Mouse (Mus musculus) stomach, embryonic 15.5 days (tissue): ENCODE measurements around the gene Ifit3b. TPM values are rescaled to one million over a fixed set of nuclear protein-coding genes. Genes with fewer than 3 reads are reported as not detected.
"Not testable (repeated sequence)": the region's sequence is repeated elsewhere in the genome, so short reads cannot be mapped to it uniquely, and the experiment has no call there.

Experiments used
- ATAC-seq: fragments of 200-750 bp; cut with Nextera tagmentation; 2 replicates; pipeline ENCODE4 v1.8.0; 2017; ENCODE audit warnings: low read depth, moderate number of reproducible peaks, moderate TSS enrichment; ENCODE audit not compliant: insufficient read depth, low FRiP score
- H3K27ac ChIP-seq: fragments of 300-500 bp; sonication (generic); 2 replicates; pipeline ENCODE4 v1.5.1; 2015; ENCODE audit warnings: mild to moderate bottlenecking, inconsistent platforms
- H3K27me3 ChIP-seq: fragments of 300-500 bp; sonication (generic); replicated peaks from 2 replicates; pipeline ENCODE4 v1.6.1; 2015; ENCODE audit warnings: inconsistent platforms
- H3K36me3 ChIP-seq: fragments of 300-500 bp; sonication (generic); 2 replicates; pipeline ENCODE4 v1.6.1; 2015; ENCODE audit warnings: inconsistent platforms
- H3K4me1 ChIP-seq: fragments of 300-500 bp; sonication (generic); 2 replicates; pipeline ENCODE4 v1.6.1; 2015; ENCODE audit warnings: inconsistent platforms
- H3K4me2 ChIP-seq: fragments of 300-500 bp; sonication (generic); 2 replicates; pipeline ENCODE4 v1.6.1; 2015; ENCODE audit warnings: mild to moderate bottlenecking, inconsistent platforms
- H3K4me3 ChIP-seq: fragments of 300-500 bp; sonication (generic); replicated peaks from 2 replicates; pipeline ENCODE4 v1.5.1; 2015; ENCODE audit warnings: inconsistent platforms
- H3K9ac ChIP-seq: fragments of 300-500 bp; sonication (generic); 2 replicates; pipeline ENCODE4 v1.6.1; 2015; ENCODE audit warnings: inconsistent platforms
- H3K9me3 ChIP-seq: fragments of 300-500 bp; sonication (generic); 2 replicates; pipeline ENCODE4 v1.6.1; 2016; ENCODE audit warnings: inconsistent platforms
- WGBS: fragments of 180-500 bp; shearing (Covaris S2); methylation state at CpG from one replicate; pipeline ENCODE4 v1.1.7; 2015; 5-methylcytosine and 5-hydroxymethylcytosine counted together
- polyA plus RNA-seq: library from polyadenylated mRNA; unstranded; fragments of >200 nt; fragmentation: Nextera tagmentation; extraction: Ambion mirVana; gene quantifications from 2 replicates; pipeline ENCODE4 v1.2.1, GENCODE M21; 2015

Gene Ifit3b
- polyA plus RNA-seq, 1 experiment from 2014 or later = 0.13 TPM

- not testable (repeated sequence) for H3K9me3 ChIP-seq, H3K27ac ChIP-seq, ATAC-seq, H3K9ac ChIP-seq, H3K4me1 ChIP-seq, H3K27me3 ChIP-seq, H3K4me2 ChIP-seq, H3K36me3 ChIP-seq, H3K4me3 ChIP-seq
- 70% methylated on average over 8 of the region's 12 CpGs for WGBS
Measured at GRCm38 (mm10) chr19:34587898-34588692, 19.7 kb upstream of the Ifit3b start.

- no peak for ATAC-seq
- Histone ChIP-seq H3K27ac (no peak overlapping the region), H3K36me3 (no peaks in the 10 kb centered on the region), H3K4me3 (no peak overlapping the region), H3K4me1 (no peaks in the 10 kb centered on the region), H3K27me3 (no peaks in the 10 kb centered on the region), H3K4me2 (no peak overlapping the region), H3K9me3 (no peaks in the 10 kb centered on the region), H3K9ac (no peak overlapping the region)
Measured at GRCm38 (mm10) chr19:34588959-34589358, 18.8 kb upstream of the Ifit3b start.

GRCm38 (mm10) chr19:34593456-34593855 lies 14.3 kb upstream of the Ifit3b start:
- WGBS = 84% methylated on average over 2 of the region's 2 CpGs
- Histone ChIP-seq H3K4me2 (no peak overlapping the region), H3K9me3 (no peaks in the 10 kb centered on the region)

GRCm38 (mm10) chr19:34594523-34594922 lies 13.2 kb upstream of the Ifit3b start:
- H3K27ac ChIP-seq, H3K4me2 ChIP-seq, H3K4me1 ChIP-seq, H3K9ac ChIP-seq, ATAC-seq, H3K36me3 ChIP-seq, H3K9me3 ChIP-seq, H3K27me3 ChIP-seq, H3K4me3 ChIP-seq: not testable (repeated sequence)
- WGBS = 80% methylated on average over 3 of the region's 3 CpGs

More at GRCm38 (mm10) chr19:34593456-34593855, 14.3 kb upstream of the Ifit3b start:
- Histone ChIP-seq H3K27me3 (no peaks in the 10 kb centered on the region), H3K4me3 (no peak overlapping the region), H3K4me1 (no peaks in the 10 kb centered on the region), H3K27ac (no peak overlapping the region), H3K36me3 (no peaks in the 10 kb centered on the region), H3K9ac (no peak overlapping the region)
- ATAC-seq = no peak

- H3K4me3 ChIP-seq = no peak overlapping the region
- H3K9me3 ChIP-seq = no peaks in the 10 kb centered on the region
- no peaks in the 10 kb centered on the region for H3K27me3 ChIP-seq
- H3K36me3 ChIP-seq = no peaks in the 10 kb centered on the region
- no peaks in the 10 kb centered on the region for H3K4me1 ChIP-seq
- no peak overlapping the region for H3K27ac ChIP-seq
- no peak for ATAC-seq
- H3K4me2 ChIP-seq = no peak overlapping the region
- no peak overlapping the region for H3K9ac ChIP-seq
Measured at GRCm38 (mm10) chr19:34596811-34597210, 11.0 kb upstream of the Ifit3b start.

- Histone ChIP-seq H3K36me3 (no peaks in the 10 kb centered on the region), H3K27ac (no peak overlapping the region), H3K4me3 (no peak overlapping the region), H3K27me3 (no peaks in the 10 kb centered on the region), H3K9ac (no peak overlapping the region), H3K4me2 (no peak overlapping the region), H3K4me1 (no peaks in the 10 kb centered on the region), H3K9me3 (no peaks in the 10 kb centered on the region)
- WGBS = 80% methylated on average over 2 of the region's 2 CpGs
- no peak for ATAC-seq
Measured at GRCm38 (mm10) chr19:34598341-34598740, 9.4 kb upstream of the Ifit3b start.

GRCm38 (mm10) chr19:34599250-34599649 lies 8.5 kb upstream of the Ifit3b start:
- not testable (repeated sequence) for ATAC-seq, H3K9me3 ChIP-seq, H3K4me2 ChIP-seq, H3K4me3 ChIP-seq, H3K27me3 ChIP-seq, H3K27ac ChIP-seq, H3K9ac ChIP-seq, H3K36me3 ChIP-seq, H3K4me1 ChIP-seq

GRCm38 (mm10) chr19:34601888-34602287 lies 5.9 kb upstream of the Ifit3b start, which contains the start of gene Ifit1bl1:
Ifit1bl1 (minus strand) TSS chr19:34601956.
- not testable (repeated sequence) for H3K9ac ChIP-seq, H3K27ac ChIP-seq, H3K4me3 ChIP-seq, ATAC-seq, H3K36me3 ChIP-seq, H3K27me3 ChIP-seq, H3K4me2 ChIP-seq, H3K9me3 ChIP-seq, H3K4me1 ChIP-seq
- 38% methylated on average over 1 of the region's 1 CpGs for WGBS

GRCm38 (mm10) chr19:34605472-34605871 lies 2.3 kb upstream of the Ifit3b start:
- H3K27me3 ChIP-seq = no peaks in the 10 kb centered on the region
- H3K9ac ChIP-seq = no peak overlapping the region
- H3K4me3 ChIP-seq = no peak overlapping the region
- no peak overlapping the region for H3K27ac ChIP-seq
- no peaks in the 10 kb centered on the region for H3K36me3 ChIP-seq
- WGBS = 89% methylated on average over 3 of the region's 3 CpGs
- H3K4me2 ChIP-seq = no peak overlapping the region
- ATAC-seq = no peak
- no peaks in the 10 kb centered on the region for H3K4me1 ChIP-seq
- no peaks in the 10 kb centered on the region for H3K9me3 ChIP-seq

GRCm38 (mm10) chr19:34610118-34610517 lies 2.3 kb downstream of the Ifit3b start:
- not testable (repeated sequence) for H3K9ac ChIP-seq, H3K4me3 ChIP-seq, H3K36me3 ChIP-seq, H3K27me3 ChIP-seq, H3K4me2 ChIP-seq, ATAC-seq, H3K4me1 ChIP-seq, H3K27ac ChIP-seq, H3K9me3 ChIP-seq
- WGBS = 68% methylated on average over 3 of the region's 3 CpGs

GRCm38 (mm10) chr19:34612243-34613001 lies 4.7 kb downstream of the Ifit3b start:
- not testable (repeated sequence) for H3K4me3 ChIP-seq, H3K4me1 ChIP-seq, H3K27me3 ChIP-seq, H3K4me2 ChIP-seq, H3K9ac ChIP-seq, ATAC-seq, H3K36me3 ChIP-seq, H3K9me3 ChIP-seq, H3K27ac ChIP-seq
- 65% methylated on average over 5 of the region's 11 CpGs for WGBS

- H3K4me2 ChIP-seq = no peak overlapping the region
- no peak overlapping the region for H3K9ac ChIP-seq
- no peak for ATAC-seq
- H3K27ac ChIP-seq = no peak overlapping the region
- WGBS = 80% methylated on average over 5 of the region's 5 CpGs
- no peak overlapping the region for H3K4me3 ChIP-seq
- no peaks in the 10 kb centered on the region for H3K4me1 ChIP-seq
- no peaks in the 10 kb centered on the region for H3K9me3 ChIP-seq
- H3K27me3 ChIP-seq = no peaks in the 10 kb centered on the region
- no peaks in the 10 kb centered on the region for H3K36me3 ChIP-seq
Measured at GRCm38 (mm10) chr19:34620871-34621270, 13.1 kb downstream of the Ifit3b start.
